Mouse (Mus musculus): ENCODE results near the gene Pard3.

GRCm38 (mm10) chr8:127485618-127486017 is 421.9 kb downstream of the Pard3 start:
- TF ChIP-seq CTCF (IDR thresholded peaks at IDR 0.05; ENCODE audit: borderline replicate concordance, control insufficient read depth, extremely low read depth, insufficient read depth, low read length, poor library complexity): no peak
- TF ChIP-seq POLR2A (IDR thresholded peaks at IDR 0.05; ENCODE audit: control insufficient read depth, extremely low read depth, insufficient read depth, low read length, poor library complexity): no peak
